20 mouse cellular contexts compared by ENCODE assay signal in genomic region chr1:171652734-171653133, GRCm38 (mm10). TPM values are rescaled to one million over a fixed set of nuclear protein-coding genes. Genes with fewer than 3 reads are reported as not detected.
DNase-seq lines count a peak whose midpoint lies in the region; ATAC-seq and TF ChIP-seq lines count a peak whose summit lies in the region.
"Had no signal": no experiment of that assay in that cellular context is flagged by ENCODE, and none has a peak within 500 bp of the region (broad histone marks: within the 10 kb centered on the region; RNA-seq: fewer than 3 reads in every experiment).

Gene Slamf7 (minus strand): TSS chr1:171653035.

- TF ChIP-seq CTCF in liver, postnatal 0 days (IDR thresholded peaks at IDR 0.05; ENCODE audit: low read depth): no peak

- no peaks in the 10 kb centered on the region for H3K36me3 ChIP-seq in liver, postnatal 0 days (replicated peaks; ENCODE audit: insufficient read depth, low read length)
- no peaks in the 10 kb centered on the region for H3K36me3 ChIP-seq in liver, embryonic 12.5 days
- H3K36me3 ChIP-seq: embryonic facial prominence, embryonic 13.5 days; forebrain, embryonic 12.5 days; heart, embryonic 13.5 days; hindbrain, embryonic 12.5 days had no signal

- ATAC-seq in liver, postnatal 0 days: peak; percentile 66
- ATAC-seq in liver, embryonic 12.5 days: no peak
- no peak for ATAC-seq in CD4-positive, CD25-positive, alpha-beta regulatory T cell, adult 4 months
- ATAC-seq in inflammation-experienced regulatory T-cells, adult 6 months: no peak
- ATAC-seq: forebrain, embryonic 16.5 days; hindbrain, embryonic 16.5 days had no signal

- DNase-seq in liver, postnatal 0 days: peak; percentile 22
- DNase-seq in left cerebral cortex, adult 8-10 months (ENCODE audit: low spot score in 2 of 2): no peak
- DNase-seq in cerebellum, postnatal 4 days (ENCODE audit: low spot score in 2 of 2): no peak
- DNase-seq: adrenal gland, postnatal 10 days; cerebellum, adult 11-12 months; cerebellum, adult 9-10 months; cerebellum, postnatal 25 days; gastrocnemius, postnatal 10 days; heart, adult 2 months; heart, postnatal 4 days had no signal

- WGBS in liver, postnatal 0 days (ENCODE audit: insufficient replicate concordance): 67% methylated on average over 5 of the region's 5 CpGs
- WGBS in liver, embryonic 12.5 days (ENCODE audit: insufficient replicate concordance): 77% methylated on average over 5 of the region's 5 CpGs

- H3K4me1 ChIP-seq in liver, postnatal 0 days (ENCODE audit: insufficient read depth): no peaks in the 10 kb centered on the region
- no peaks in the 10 kb centered on the region for H3K4me1 ChIP-seq in liver, embryonic 12.5 days
- H3K4me1 ChIP-seq: embryonic facial prominence, embryonic 13.5 days; forebrain, embryonic 12.5 days; heart, embryonic 13.5 days; hindbrain, embryonic 12.5 days had no signal

- no peak within 1 kb of the TSS for H3K9ac ChIP-seq in liver, postnatal 0 days (replicated peaks)
- H3K9ac ChIP-seq in liver, embryonic 12.5 days: no peak within 1 kb of the TSS
- H3K9ac ChIP-seq: embryonic facial prominence, embryonic 13.5 days; forebrain, embryonic 12.5 days; heart, embryonic 13.5 days; hindbrain, embryonic 12.5 days had no signal

- H3K27me3 ChIP-seq in liver, postnatal 0 days (ENCODE audit: insufficient read depth, low read length): no peaks in the 10 kb centered on the region
- 0 out of 2 replicates have a peak, but pooled peaks cover 5% of the 10 kb centered on the region for H3K27me3 ChIP-seq in liver, embryonic 12.5 days (replicated peaks)
- H3K27me3 ChIP-seq: embryonic facial prominence, embryonic 13.5 days; forebrain, embryonic 12.5 days; heart, embryonic 13.5 days; hindbrain, embryonic 12.5 days had no signal

- H3K9me3 ChIP-seq in liver, postnatal 0 days (ENCODE audit: low read length): no peaks in the 10 kb centered on the region
- H3K9me3 ChIP-seq in liver, embryonic 12.5 days (replicated peaks): no peaks in the 10 kb centered on the region
- H3K9me3 ChIP-seq: embryonic facial prominence, embryonic 13.5 days; forebrain, embryonic 12.5 days; heart, embryonic 13.5 days; hindbrain, embryonic 12.5 days had no signal

- no peak within 1 kb of the TSS for H3K4me3 ChIP-seq in liver, postnatal 0 days (ENCODE audit: low read depth, low read length)
- no peak within 1 kb of the TSS for H3K4me3 ChIP-seq in liver, embryonic 12.5 days
- H3K4me3 ChIP-seq: embryonic facial prominence, embryonic 13.5 days; forebrain, embryonic 12.5 days; heart, adult 2 months; heart, embryonic 13.5 days; hindbrain, embryonic 12.5 days had no signal

- TF ChIP-seq EP300 in liver, postnatal 0 days (IDR thresholded peaks at IDR 0.05; ENCODE audit: low read depth): peak; percentile 70

- no peak within 1 kb of the TSS for H3K4me2 ChIP-seq in liver, postnatal 0 days (ENCODE audit: low read depth, low read length)
- no peak within 1 kb of the TSS for H3K4me2 ChIP-seq in liver, embryonic 12.5 days
- H3K4me2 ChIP-seq: embryonic facial prominence, embryonic 13.5 days; forebrain, embryonic 12.5 days; heart, embryonic 13.5 days; hindbrain, embryonic 12.5 days had no signal

- H3K27ac ChIP-seq in liver, postnatal 0 days (ENCODE audit: low read depth): no peak within 1 kb of the TSS
- H3K27ac ChIP-seq in liver, embryonic 12.5 days: no peak within 1 kb of the TSS
- H3K27ac ChIP-seq: embryonic facial prominence, embryonic 13.5 days; forebrain, embryonic 12.5 days; heart, adult 2 months; heart, embryonic 13.5 days; hindbrain, embryonic 12.5 days had no signal

RNA-seq across cellular contexts. Expression of gene Slamf7, which starts in this region (rescaled TPM):
- 5.7 and 6.1 TPM in 2 replicates for polyA plus RNA-seq in liver, postnatal 0 days (2015; fragmentation: Nextera tagmentation; extraction: Ambion mirVana)
- polyA plus RNA-seq in liver, embryonic 12.5 days (2016; fragmentation: Nextera tagmentation; extraction: Ambion mirVana): not detected in 2 replicates
- 10 to 100 TPM; 12.5 to 13.1 TPM for polyA plus RNA-seq in CD4-positive, CD25-positive, alpha-beta regulatory T cell, adult 4 months (2017; shearing (Covaris generic))
- 10 to 100 TPM in 2 of 3 experiments, 1 to 10 TPM in 1; 8.5 to 62.5 (median 12.3) TPM for polyA plus RNA-seq in inflammation-experienced regulatory T-cells, adult 6 months (2017; shearing (Covaris generic))
- under 1 TPM in 2 of 4 experiments, not detected in 2; 0.07 to 0.15 TPM for total RNA-seq in left cerebral cortex, adult 8-10 months (2022)
- total RNA-seq: heart, postnatal 4 days; MEL had no signal
- polyA plus RNA-seq: embryonic facial prominence, embryonic 13.5 days; forebrain, embryonic 12.5 days; forebrain, embryonic 16.5 days; heart, embryonic 13.5 days; hindbrain, embryonic 12.5 days; hindbrain, embryonic 16.5 days had no signal
